Mouse (Mus musculus): ENCODE measurements around the gene Rab7b.

DNA sequence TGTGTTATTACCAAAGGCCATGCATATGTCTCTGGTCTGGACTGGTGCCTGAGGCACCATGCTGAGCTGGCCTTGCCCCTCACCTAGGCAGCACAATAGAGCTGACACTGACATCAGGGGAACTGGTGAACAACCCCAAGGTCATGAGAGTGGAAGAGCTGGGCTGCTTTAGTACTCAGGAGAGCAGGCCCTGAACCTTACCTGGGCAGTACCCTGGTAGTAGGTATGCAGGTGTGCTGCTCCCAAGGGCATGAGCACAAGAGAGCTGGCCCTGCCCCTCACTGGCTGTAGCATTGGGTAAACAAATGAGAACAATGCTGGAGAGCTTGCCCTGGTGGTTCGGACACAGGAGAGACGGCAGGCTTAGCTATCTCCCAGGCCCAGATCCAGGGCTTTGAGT is 6.8 kb downstream of the Rab7b start:
- TF ChIP-seq CTCF (IDR thresholded peaks at IDR 0.05; ENCODE audit: extremely low read depth, insufficient read depth, insufficient read length, insufficient replicate concordance), result no peak
- TF ChIP-seq POLR2A (IDR thresholded peaks at IDR 0.05; ENCODE audit: low read depth, low read length), result no peak
